Mouse (Mus musculus): ENCODE data around the gene Gtf2ird2. TPM values are rescaled to one million over a fixed set of nuclear protein-coding genes. Genes with fewer than 3 reads are reported as not detected.

Gtf2ird2 gene
- total and polyA plus RNA-seq, 3 experiments: 3.6 to 4.6 TPM; not detected in 1

DNA sequence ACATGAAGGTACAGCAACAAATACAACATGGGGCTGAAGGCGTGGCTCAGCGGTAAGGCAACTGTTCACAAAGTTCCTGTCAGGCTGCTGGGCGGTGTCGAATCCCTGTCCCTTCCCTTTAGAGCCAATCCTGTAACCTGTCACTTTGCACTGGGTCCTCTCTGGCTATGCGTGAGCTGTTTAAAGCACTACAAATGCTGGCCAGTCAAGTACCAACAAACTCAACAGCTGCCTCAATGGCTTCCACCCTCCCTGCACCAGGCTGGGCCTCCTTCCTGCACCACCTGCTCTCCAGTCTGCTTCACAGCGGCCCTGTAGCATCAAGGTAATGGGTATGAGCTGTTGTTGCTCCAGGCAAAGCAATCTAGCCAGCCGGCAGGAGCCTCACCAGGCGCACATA lies 84.9 kb downstream of the Gtf2ird2 start:
- Histone ChIP-seq H3K79me2 (ENCODE audit: control insufficient read depth, insufficient read depth, low read length, poor library complexity) (no peaks in the 10 kb centered on the region), H3K27ac (ENCODE audit: control insufficient read depth, low read depth, low read length) (no peak overlapping the region), H3K4me1 (ENCODE audit: control insufficient read depth in 1 of 2, insufficient read depth in 2 of 2, low read length in 2 of 2) (no peaks in the 10 kb centered on the region), H3K4me3 (ENCODE audit: control insufficient read depth in 1 of 2, insufficient read depth in 1 of 2, low read depth in 2 of 2, low read length in 2 of 2) (no peak overlapping the region), H3K9me3 (replicated peaks; ENCODE audit: insufficient read depth, low read length) (no peaks in the 10 kb centered on the region), H3K27me3 (ENCODE audit: control insufficient read depth in 1 of 2, insufficient read depth in 2 of 2, low read length in 2 of 2) (no peaks in the 10 kb centered on the region), H3K36me3 (ENCODE audit: control insufficient read depth in 1 of 2, insufficient read depth in 2 of 2, low read length in 2 of 2) (peaks cover 0 to 18% of the 10 kb centered on the region in 2 experiments; a peak in 2 of 4 replicates), H3K9ac (ENCODE audit: control insufficient read depth, low read depth, low read length, poor library complexity, severe bottlenecking) (no peak overlapping the region)
- no peak for TF ChIP-seq USF1 (IDR thresholded peaks at IDR 0.05; ENCODE audit: low read depth, low read length)
- no peak for TF ChIP-seq RCOR1 (IDR thresholded peaks at IDR 0.05; ENCODE audit: low read depth, low read length)
- TF ChIP-seq E2F4 (IDR thresholded peaks at IDR 0.05; ENCODE audit: borderline replicate concordance, low read depth, low read length): no peak
- TF ChIP-seq HCFC1 (IDR thresholded peaks at IDR 0.05; ENCODE audit: low read depth, low read length): no peak
- TF ChIP-seq POLR2A (IDR thresholded peaks at IDR 0.05; ENCODE audit: control insufficient read depth in 1 of 2, insufficient read depth in 1 of 2, low read depth in 1 of 2, low read length in 2 of 2, poor library complexity in 1 of 2): no peak
- TF ChIP-seq GATA1 (IDR thresholded peaks at IDR 0.05; ENCODE audit: low read depth, low read length): no peak
- TF ChIP-seq ZKSCAN1 (IDR thresholded peaks at IDR 0.05; ENCODE audit: low read depth, low read length): no peak
- TF ChIP-seq ELF1 (IDR thresholded peaks at IDR 0.05; ENCODE audit: low read depth, low read length): no peak
- no peak for TF ChIP-seq TBP (IDR thresholded peaks at IDR 0.05; ENCODE audit: low read depth, low read length)
- no peak for TF ChIP-seq ZC3H11A (IDR thresholded peaks at IDR 0.05; ENCODE audit: low read depth, low read length)
- TF ChIP-seq ZMIZ1 (IDR thresholded peaks at IDR 0.05; ENCODE audit: low read depth, low read length): no peak
- TF ChIP-seq ETS1 (IDR thresholded peaks at IDR 0.05; ENCODE audit: low read depth, low read length): no peak
- TF ChIP-seq TCF12 (IDR thresholded peaks at IDR 0.05; ENCODE audit: low read depth, low read length): no peak
- no peak for TF ChIP-seq TAL1 (IDR thresholded peaks at IDR 0.05; ENCODE audit: low read length)
- no peak for TF ChIP-seq CHD1 (IDR thresholded peaks at IDR 0.05; ENCODE audit: low read depth, low read length)
- TF ChIP-seq MXI1 (IDR thresholded peaks at IDR 0.05; ENCODE audit: low read depth, low read length): no peak
- no peak for TF ChIP-seq POLR2AphosphoS2 (IDR thresholded peaks at IDR 0.05; ENCODE audit: low read length)
- no peak for TF ChIP-seq GABPA (IDR thresholded peaks at IDR 0.05; ENCODE audit: low read depth, low read length)
- TF ChIP-seq RAD21 (IDR thresholded peaks at IDR 0.05; ENCODE audit: low read depth, low read length): no peak
- TF ChIP-seq CHD2 (IDR thresholded peaks at IDR 0.05; ENCODE audit: low read length): no peak
- no peak for DNase-seq (ENCODE audit: low read depth, low spot score)

DNA sequence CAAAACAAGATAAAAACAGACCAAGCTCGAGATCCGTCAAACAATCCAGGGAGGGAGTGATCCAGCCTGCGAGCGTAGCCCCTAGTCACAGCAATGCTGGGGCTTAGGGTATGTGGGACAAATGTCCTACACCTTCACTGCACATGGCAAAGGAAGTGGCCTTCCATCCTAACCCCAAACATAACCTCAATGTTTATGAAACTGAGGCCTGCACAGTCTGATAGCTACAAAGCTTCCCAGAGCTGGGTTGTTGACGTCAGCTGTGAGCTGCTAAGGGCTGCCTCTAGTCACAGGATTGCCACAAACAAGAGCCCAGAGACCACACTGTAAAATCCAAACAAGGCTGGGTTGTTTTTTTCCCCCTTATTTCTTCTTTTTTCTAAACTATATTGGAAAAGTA lies 85.9 kb downstream of the Gtf2ird2 start:
- no peaks in the 10 kb centered on the region for H3K4me1 ChIP-seq (ENCODE audit: control insufficient read depth in 1 of 2, insufficient read depth in 2 of 2, low read length in 2 of 2)

More for the DNA sequence above, 85.9 kb downstream of the Gtf2ird2 start:
- Histone ChIP-seq H3K4me3 (ENCODE audit: control insufficient read depth in 1 of 2, insufficient read depth in 1 of 2, low read depth in 2 of 2, low read length in 2 of 2) (no peak overlapping the region), H3K9ac (ENCODE audit: control insufficient read depth, low read depth, low read length, poor library complexity, severe bottlenecking) (no peak overlapping the region), H3K36me3 (ENCODE audit: control insufficient read depth in 1 of 2, insufficient read depth in 2 of 2, low read length in 2 of 2) (peaks cover 0 to 15% of the 10 kb centered on the region in 2 experiments; a peak in 2 of 4 replicates), H3K27me3 (ENCODE audit: control insufficient read depth in 1 of 2, insufficient read depth in 2 of 2, low read length in 2 of 2) (no peaks in the 10 kb centered on the region), H3K27ac (ENCODE audit: control insufficient read depth, low read depth, low read length) (no peak overlapping the region), H3K79me2 (ENCODE audit: control insufficient read depth, insufficient read depth, low read length, poor library complexity) (no peaks in the 10 kb centered on the region), H3K9me3 (replicated peaks; ENCODE audit: insufficient read depth, low read length) (no peaks in the 10 kb centered on the region)
- no peak for DNase-seq (ENCODE audit: low read depth, low spot score)
- TF ChIP-seq UBTF (IDR thresholded peaks at IDR 0.05; ENCODE audit: borderline replicate concordance, insufficient read depth, low read depth, low read length): no peak
- TF ChIP-seq POLR2AphosphoS5 (IDR thresholded peaks at IDR 0.05; ENCODE audit: borderline replicate concordance, low read depth, low read length): no peak
- TF ChIP-seq POLR2AphosphoS2 (IDR thresholded peaks at IDR 0.05; ENCODE audit: low read length): no peak
- no peak for TF ChIP-seq ZKSCAN1 (IDR thresholded peaks at IDR 0.05; ENCODE audit: low read depth, low read length)
- TF ChIP-seq TCF12 (IDR thresholded peaks at IDR 0.05; ENCODE audit: low read depth, low read length): no peak
- no peak for TF ChIP-seq HCFC1 (IDR thresholded peaks at IDR 0.05; ENCODE audit: low read depth, low read length)
- no peak for TF ChIP-seq USF2 (IDR thresholded peaks at IDR 0.05; ENCODE audit: borderline replicate concordance in 1 of 2, insufficient read depth in 1 of 2, low read depth in 1 of 2, low read length in 2 of 2)
- no peak for TF ChIP-seq RCOR1 (IDR thresholded peaks at IDR 0.05; ENCODE audit: low read depth, low read length)
- no peak for TF ChIP-seq KAT2A (conservative IDR thresholded peaks at IDR 0.05; ENCODE audit: low read depth, low read length)
- no peak for TF ChIP-seq ZMIZ1 (IDR thresholded peaks at IDR 0.05; ENCODE audit: low read depth, low read length)
- no peak for TF ChIP-seq TAL1 (IDR thresholded peaks at IDR 0.05; ENCODE audit: low read length)
- no peak for TF ChIP-seq USF1 (IDR thresholded peaks at IDR 0.05; ENCODE audit: low read depth, low read length)
- TF ChIP-seq GABPA (IDR thresholded peaks at IDR 0.05; ENCODE audit: low read depth, low read length): no peak
- no peak for TF ChIP-seq NRF1 (IDR thresholded peaks at IDR 0.05; ENCODE audit: insufficient read depth, low read depth, low read length, poor library complexity, severe bottlenecking)
- no peak for TF ChIP-seq RAD21 (IDR thresholded peaks at IDR 0.05; ENCODE audit: low read depth, low read length)

Measured in MEL (cell line).